Mouse (Mus musculus): ENCODE results near the gene Klhl40.

Gene Klhl40

GRCm38 (mm10) chr9:121778066-121778624 is 738 bp downstream of the Klhl40 start:
- DNase-seq (ENCODE audit: low spot score in 2 of 2): peak; percentile 63 to 72

- no peak for DNase-seq (ENCODE audit: low spot score in 2 of 2)
Measured at GRCm38 (mm10) chr9:121784801-121785200, 7.4 kb downstream of the Klhl40 start.

- DNase-seq (ENCODE audit: low spot score in 2 of 2): no peak
Measured at GRCm38 (mm10) chr9:121785261-121785660, 7.9 kb downstream of the Klhl40 start.

GRCm38 (mm10) chr9:121786359-121786758 is 9.0 kb downstream of the Klhl40 start:
- no peak for DNase-seq (ENCODE audit: low spot score in 2 of 2)

- DNase-seq (ENCODE audit: low spot score in 2 of 2): no peak
Measured at GRCm38 (mm10) chr9:121791206-121791605, 13.8 kb downstream of the Klhl40 start.

GRCm38 (mm10) chr9:121791757-121792521 is 14.5 kb downstream of the Klhl40 start, which contains the start of gene Hhatl:
Gene Hhatl (minus strand): TSS chr9:121792507.
- no peak for DNase-seq (ENCODE audit: low spot score in 2 of 2)

GRCm38 (mm10) chr9:121794972-121795539 is 17.6 kb downstream of the Klhl40 start:
- DNase-seq (ENCODE audit: low spot score in 2 of 2): no peak

GRCm38 (mm10) chr9:121797722-121798121 is 20.3 kb downstream of the Klhl40 start:
- no peak for DNase-seq (ENCODE audit: low spot score in 2 of 2)

GRCm38 (mm10) chr9:121798887-121799520 is 21.6 kb downstream of the Klhl40 start:
- DNase-seq (ENCODE audit: low spot score in 2 of 2): no peak

GRCm38 (mm10) chr9:121802747-121803146 is 25.3 kb downstream of the Klhl40 start:
- DNase-seq (ENCODE audit: low spot score in 2 of 2): no peak

- DNase-seq (ENCODE audit: low spot score in 2 of 2): no peak
Measured at GRCm38 (mm10) chr9:121807546-121807945, 30.1 kb downstream of the Klhl40 start.

- DNase-seq (ENCODE audit: low spot score in 2 of 2): peak in 1 of 2 experiments; percentile 44
Measured at GRCm38 (mm10) chr9:121807947-121808346, 30.5 kb downstream of the Klhl40 start.

- DNase-seq (ENCODE audit: low spot score in 2 of 2): no peak
Measured at GRCm38 (mm10) chr9:121808511-121808910, 31.1 kb downstream of the Klhl40 start.

GRCm38 (mm10) chr9:121810081-121810821 is 32.8 kb downstream of the Klhl40 start:
- peak; percentile 53 to 64 for DNase-seq (ENCODE audit: low spot score in 2 of 2)

GRCm38 (mm10) chr9:121815183-121815582 is 37.8 kb downstream of the Klhl40 start:
- no peak for DNase-seq (ENCODE audit: low spot score in 2 of 2)

- DNase-seq (ENCODE audit: low spot score in 2 of 2): no peak
Measured at GRCm38 (mm10) chr9:121819073-121819770, 41.8 kb downstream of the Klhl40 start.

- DNase-seq (ENCODE audit: low spot score in 2 of 2): no peak
Measured at GRCm38 (mm10) chr9:121819771-121820471, 42.5 kb downstream of the Klhl40 start.

- DNase-seq (ENCODE audit: low spot score in 2 of 2): no peak
Measured at GRCm38 (mm10) chr9:121820765-121821164, 43.4 kb downstream of the Klhl40 start.

- no peak for DNase-seq (ENCODE audit: low spot score in 2 of 2)
Measured at GRCm38 (mm10) chr9:121822585-121822991, 45.2 kb downstream of the Klhl40 start.

- DNase-seq (ENCODE audit: low spot score in 2 of 2): no peak
Measured at GRCm38 (mm10) chr9:121823051-121823450, 45.6 kb downstream of the Klhl40 start.

All from frontal cortex, postnatal 14 days (tissue).